Mouse (Mus musculus) stomach, embryonic 15.5 days (tissue): ENCODE results near the gene Gm11037. TPM values are rescaled to one million over a fixed set of nuclear protein-coding genes. Genes with fewer than 3 reads are reported as not detected.

Experiments
- ATAC-seq: fragments of 200-750 bp; cut with Nextera tagmentation; 2 replicates; pipeline ENCODE4 v1.8.0; 2017; ENCODE audit warnings: low read depth, moderate number of reproducible peaks, moderate TSS enrichment; ENCODE audit not compliant: insufficient read depth, low FRiP score
- H3K27ac ChIP-seq: fragments of 300-500 bp; sonication (generic); 2 replicates; pipeline ENCODE4 v1.5.1; 2015; ENCODE audit warnings: mild to moderate bottlenecking, inconsistent platforms
- H3K27me3 ChIP-seq: fragments of 300-500 bp; sonication (generic); replicated peaks from 2 replicates; pipeline ENCODE4 v1.6.1; 2015; ENCODE audit warnings: inconsistent platforms
- H3K36me3 ChIP-seq: fragments of 300-500 bp; sonication (generic); 2 replicates; pipeline ENCODE4 v1.6.1; 2015; ENCODE audit warnings: inconsistent platforms
- H3K4me1 ChIP-seq: fragments of 300-500 bp; sonication (generic); 2 replicates; pipeline ENCODE4 v1.6.1; 2015; ENCODE audit warnings: inconsistent platforms
- H3K4me2 ChIP-seq: fragments of 300-500 bp; sonication (generic); 2 replicates; pipeline ENCODE4 v1.6.1; 2015; ENCODE audit warnings: mild to moderate bottlenecking, inconsistent platforms
- H3K4me3 ChIP-seq: fragments of 300-500 bp; sonication (generic); replicated peaks from 2 replicates; pipeline ENCODE4 v1.5.1; 2015; ENCODE audit warnings: inconsistent platforms
- H3K9ac ChIP-seq: fragments of 300-500 bp; sonication (generic); 2 replicates; pipeline ENCODE4 v1.6.1; 2015; ENCODE audit warnings: inconsistent platforms
- H3K9me3 ChIP-seq: fragments of 300-500 bp; sonication (generic); 2 replicates; pipeline ENCODE4 v1.6.1; 2016; ENCODE audit warnings: inconsistent platforms
- WGBS: fragments of 180-500 bp; shearing (Covaris S2); methylation state at CpG from one replicate; pipeline ENCODE4 v1.1.7; 2015; 5-methylcytosine and 5-hydroxymethylcytosine counted together
- polyA plus RNA-seq: library from polyadenylated mRNA; unstranded; fragments of >200 nt; fragmentation: Nextera tagmentation; extraction: Ambion mirVana; gene quantifications from 2 replicates; pipeline ENCODE4 v1.2.1, GENCODE M21; 2015

Gm11037 gene
- polyA plus RNA-seq, 1 experiment from 2014 or later = not detected

- no peak for ATAC-seq
- Histone ChIP-seq H3K9ac (no peak overlapping the region), H3K4me1 (peaks cover 11% of the 10 kb centered on the region; the same call in 1 of the 2 replicates), H3K36me3 (peaks cover 3% of the 10 kb centered on the region; the same call in 1 of the 2 replicates), H3K4me2 (no peak overlapping the region), H3K9me3 (no peaks in the 10 kb centered on the region), H3K27ac (no peak overlapping the region), H3K27me3 (no peaks in the 10 kb centered on the region), H3K4me3 (no peak overlapping the region)
- 86% methylated on average over 10 of the region's 10 CpGs for WGBS
These were observed 997 bp upstream of the Gm11037 start for GRCm38 (mm10) chr2:131132111-131132888.

GRCm38 (mm10) chr2:131134381-131134780 lies 1.1 kb downstream of the Gm11037 start:
- Histone ChIP-seq H3K4me3 (no peak overlapping the region), H3K4me2 (no peak overlapping the region), H3K9ac (no peak overlapping the region), H3K27ac (peak overlapping the region; percentile 13; the same call in 1 of the 2 replicates), H3K9me3 (no peaks in the 10 kb centered on the region), H3K4me1 (no peaks in the 10 kb centered on the region), H3K27me3 (no peaks in the 10 kb centered on the region), H3K36me3 (peaks cover 10% of the 10 kb centered on the region; the same call in 1 of the 2 replicates)
- ATAC-seq = no peak
- WGBS = 64% methylated on average over 1 of the region's 1 CpGs

- Histone ChIP-seq H3K9me3 (no peaks in the 10 kb centered on the region), H3K36me3 (peaks cover 10% of the 10 kb centered on the region; the same call in 1 of the 2 replicates), H3K4me3 (no peak overlapping the region), H3K4me1 (no peaks in the 10 kb centered on the region), H3K27ac (peak overlapping the region; percentile 13; the same call in 1 of the 2 replicates), H3K9ac (no peak overlapping the region), H3K27me3 (no peaks in the 10 kb centered on the region), H3K4me2 (no peak overlapping the region)
- ATAC-seq = no peak
- WGBS = 83% methylated on average over 8 of the region's 8 CpGs
These were observed 1.6 kb downstream of the Gm11037 start for GRCm38 (mm10) chr2:131134826-131135400.

GRCm38 (mm10) chr2:131135521-131136139 lies 2.3 kb downstream of the Gm11037 start:
- H3K4me3 ChIP-seq = no peak overlapping the region
- H3K9ac ChIP-seq = no peak overlapping the region
- no peaks in the 10 kb centered on the region for H3K4me1 ChIP-seq
- no peak overlapping the region for H3K4me2 ChIP-seq
- peak overlapping the region; percentile 13; the same call in 1 of the 2 replicates for H3K27ac ChIP-seq
- no peaks in the 10 kb centered on the region for H3K27me3 ChIP-seq
- ATAC-seq = peak; percentile 96
- H3K36me3 ChIP-seq = peaks cover 10% of the 10 kb centered on the region; the same call in 1 of the 2 replicates
- H3K9me3 ChIP-seq = no peaks in the 10 kb centered on the region
- 59% methylated on average over 11 of the region's 11 CpGs for WGBS

DNA sequence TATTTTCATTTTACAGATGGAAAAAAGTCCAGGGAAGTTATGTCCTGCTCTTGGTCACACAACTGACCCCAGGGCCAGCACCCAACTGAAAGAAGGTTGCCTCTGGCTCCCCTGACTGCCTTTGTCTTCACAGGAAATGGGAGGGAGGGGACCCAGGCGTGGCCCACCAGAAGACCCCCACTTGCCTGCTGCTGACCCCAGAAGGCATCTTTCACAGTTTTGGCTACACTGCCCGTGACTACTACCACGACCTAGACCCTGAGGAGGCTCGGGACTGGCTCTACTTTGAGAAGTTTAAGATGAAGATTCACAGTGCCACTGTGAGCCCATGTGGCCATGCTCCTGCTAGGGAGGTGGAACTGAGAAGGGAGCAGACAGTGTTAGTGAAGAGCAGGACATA lies 5.0 kb downstream of the Gm11037 start:
- no peak for ATAC-seq
- 82% methylated on average over 4 of the region's 4 CpGs for WGBS
- Histone ChIP-seq H3K27ac (no peak overlapping the region), H3K9ac (no peak overlapping the region), H3K4me1 (0 out of 2 replicates have a peak, but pooled peaks cover 4% of the 10 kb centered on the region), H3K36me3 (peaks cover 10% of the 10 kb centered on the region; the same call in 1 of the 2 replicates), H3K4me3 (no peak overlapping the region), H3K27me3 (no peaks in the 10 kb centered on the region), H3K4me2 (no peak overlapping the region), H3K9me3 (no peaks in the 10 kb centered on the region)

- H3K9ac ChIP-seq = no peak overlapping the region
- H3K9me3 ChIP-seq = no peaks in the 10 kb centered on the region
- H3K4me3 ChIP-seq = no peak overlapping the region
- H3K27me3 ChIP-seq = no peaks in the 10 kb centered on the region
- 96% methylated on average over 7 of the region's 7 CpGs for WGBS
- H3K36me3 ChIP-seq = peaks cover 14% of the 10 kb centered on the region
- no peak overlapping the region for H3K4me2 ChIP-seq
- no peak overlapping the region for H3K27ac ChIP-seq
- H3K4me1 ChIP-seq = 0 out of 2 replicates have a peak, but pooled peaks cover 4% of the 10 kb centered on the region
- ATAC-seq = no peak
These were observed 5.5 kb downstream of the Gm11037 start for GRCm38 (mm10) chr2:131138760-131139159.

- no peak overlapping the region for H3K4me3 ChIP-seq
- H3K4me2 ChIP-seq = no peak overlapping the region
- H3K27ac ChIP-seq = no peak overlapping the region
- H3K9me3 ChIP-seq = no peaks in the 10 kb centered on the region
- H3K27me3 ChIP-seq = no peaks in the 10 kb centered on the region
- H3K36me3 ChIP-seq = peaks cover 12% of the 10 kb centered on the region
- H3K9ac ChIP-seq = no peak overlapping the region
- 0 out of 2 replicates have a peak, but pooled peaks cover 4% of the 10 kb centered on the region for H3K4me1 ChIP-seq
- 92% methylated on average over 5 of the region's 5 CpGs for WGBS
- no peak for ATAC-seq
These were observed 6.0 kb downstream of the Gm11037 start for GRCm38 (mm10) chr2:131139287-131139686.

- 30% methylated on average over 5 of the region's 5 CpGs for WGBS
- Histone ChIP-seq H3K36me3 (peaks cover 19% of the 10 kb centered on the region), H3K4me1 (0 out of 2 replicates have a peak, but pooled peaks cover 4% of the 10 kb centered on the region), H3K4me2 (no peak overlapping the region), H3K4me3 (no peak overlapping the region), H3K27me3 (no peaks in the 10 kb centered on the region), H3K27ac (0 out of 2 replicates have a peak overlapping the region, but pooled peaks have one; percentile 28), H3K9ac (no peak overlapping the region), H3K9me3 (no peaks in the 10 kb centered on the region)
- ATAC-seq = no peak
These were observed 6.7 kb downstream of the Gm11037 start for GRCm38 (mm10) chr2:131139886-131140532.

- Histone ChIP-seq H3K9me3 (no peaks in the 10 kb centered on the region), H3K27me3 (no peaks in the 10 kb centered on the region), H3K4me3 (no peak overlapping the region), H3K4me1 (0 out of 2 replicates have a peak, but pooled peaks cover 4% of the 10 kb centered on the region), H3K4me2 (no peak overlapping the region), H3K9ac (no peak overlapping the region), H3K27ac (0 out of 2 replicates have a peak overlapping the region, but pooled peaks have one; percentile 13), H3K36me3 (peaks cover 21% of the 10 kb centered on the region)
- ATAC-seq = no peak
- 68% methylated on average over 5 of the region's 5 CpGs for WGBS
These were observed 7.2 kb downstream of the Gm11037 start for GRCm38 (mm10) chr2:131140533-131140905.

DNA sequence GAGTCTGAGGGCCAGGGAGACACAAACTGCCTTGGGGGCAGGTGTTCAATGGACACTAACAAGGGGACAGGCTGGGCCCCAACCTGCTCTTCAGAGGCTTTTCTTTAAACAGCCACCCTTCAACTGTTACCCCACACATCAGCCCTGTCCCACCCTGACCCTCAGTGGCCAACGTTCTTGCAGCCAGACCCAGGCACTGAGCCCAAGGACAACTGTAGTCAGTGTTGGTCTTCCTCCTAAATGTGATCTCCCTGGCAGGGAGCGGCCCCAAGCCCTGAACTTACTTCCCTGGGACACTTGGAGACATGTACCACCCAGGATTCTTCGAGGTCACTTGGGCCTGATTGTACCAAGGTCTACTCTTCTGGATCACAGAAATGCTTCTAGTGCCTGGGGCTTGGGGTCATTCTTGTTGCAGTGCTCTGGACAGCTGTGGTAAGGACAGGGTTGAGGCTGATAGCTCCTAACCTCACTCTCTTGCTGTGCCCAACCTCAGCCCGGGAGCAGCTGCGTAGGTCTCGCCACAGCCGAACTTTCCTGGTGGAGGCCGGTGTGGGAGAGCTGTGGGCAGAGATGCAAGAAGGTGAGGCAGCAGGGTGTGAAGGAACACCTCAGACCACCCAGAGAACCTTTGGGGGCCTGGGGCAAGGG lies 8.2 kb downstream of the Gm11037 start:
- Histone ChIP-seq H3K36me3 (peaks cover 21% of the 10 kb centered on the region), H3K4me2 (no peak overlapping the region), H3K4me1 (0 out of 2 replicates have a peak, but pooled peaks cover 4% of the 10 kb centered on the region), H3K9ac (no peak overlapping the region), H3K4me3 (no peak overlapping the region), H3K27me3 (no peaks in the 10 kb centered on the region), H3K9me3 (no peaks in the 10 kb centered on the region), H3K27ac (no peak overlapping the region)
- 79% methylated on average over 8 of the region's 8 CpGs for WGBS
- ATAC-seq = no peak

DNA sequence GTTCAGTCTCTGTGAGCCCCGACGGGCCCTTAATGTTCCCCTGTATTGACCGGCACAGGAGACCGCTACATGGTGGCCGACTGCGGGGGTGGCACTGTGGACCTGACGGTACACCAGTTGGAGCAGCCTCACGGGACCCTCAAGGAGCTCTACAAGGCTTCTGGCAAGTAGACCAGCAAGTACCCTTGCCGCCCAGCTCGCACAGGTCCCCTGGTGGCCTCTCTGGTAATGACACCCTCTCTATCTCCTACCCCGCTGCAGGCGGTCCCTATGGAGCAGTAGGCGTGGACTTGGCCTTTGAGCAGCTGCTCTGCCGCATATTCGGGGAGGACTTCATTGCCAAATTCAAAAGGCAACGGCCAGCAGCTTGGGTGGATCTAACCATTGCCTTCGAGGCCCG lies 9.3 kb downstream of the Gm11037 start:
- 30% methylated on average over 18 of the region's 18 CpGs for WGBS
- ATAC-seq = peak; percentile 61; the same call in 1 of the 2 replicates
- Histone ChIP-seq H3K9me3 (no peaks in the 10 kb centered on the region), H3K9ac (no peak overlapping the region), H3K27ac (no peak overlapping the region), H3K4me3 (no peak overlapping the region), H3K4me1 (0 out of 2 replicates have a peak, but pooled peaks cover 4% of the 10 kb centered on the region), H3K36me3 (peaks cover 20% of the 10 kb centered on the region), H3K27me3 (no peaks in the 10 kb centered on the region), H3K4me2 (0 out of 2 replicates have a peak overlapping the region, but pooled peaks have one; percentile 23)
